Mouse (Mus musculus) small intestine, adult 2 months (tissue): ENCODE data around the gene Arhgap31. TPM values are rescaled to one million over a fixed set of nuclear protein-coding genes. Genes with fewer than 3 reads are reported as not detected.

Experiments used
- H3K27ac ChIP-seq: fragments of 200-500 bp; 2 replicates; pipeline ENCODE4 v1.5.1; 2012; ENCODE audit warnings: low read depth, low read length, control low read depth, inconsistent platforms; ENCODE audit not compliant: insufficient read depth
- H3K27me3 ChIP-seq: fragments of 200-500 bp; 2 replicates; pipeline ENCODE4 v1.6.1; 2012; ENCODE audit warnings: mild to moderate bottlenecking, moderate library complexity, low read length, inconsistent platforms; ENCODE audit not compliant: control insufficient read depth, insufficient read depth
- H3K36me3 ChIP-seq: fragments of 200-500 bp; 2 replicates; pipeline ENCODE4 v1.6.1; 2012; ENCODE audit warnings: mild to moderate bottlenecking, low read length, control low read depth, inconsistent platforms; ENCODE audit not compliant: control insufficient read depth, insufficient read depth
- H3K4me1 ChIP-seq: fragments of 200-500 bp; 2 replicates; pipeline ENCODE4 v1.6.1; 2012; ENCODE audit warnings: low read length, inconsistent platforms, mixed read lengths; ENCODE audit not compliant: control insufficient read depth, insufficient read depth, insufficient read length
- H3K4me3 ChIP-seq: fragments of 200-500 bp; 2 replicates; pipeline ENCODE4 v1.5.1; 2012; ENCODE audit warnings: low read depth, mild to moderate bottlenecking, control low read depth, inconsistent platforms, low read length, moderate library complexity
- CTCF ChIP-seq: fragments of 200-500 bp; IDR thresholded peaks from 2 replicates; pipeline ENCODE4 v1.5.1; 2012; ENCODE audit warnings: low read depth, mild to moderate bottlenecking, control low read depth, inconsistent platforms, low read length, moderate library complexity, mixed read lengths; ENCODE audit not compliant: insufficient replicate concordance, insufficient read length; ENCODE audit errors: extremely low read depth
- POLR2A ChIP-seq: fragments of 200-500 bp; IDR thresholded peaks from 2 replicates; pipeline ENCODE4 v1.6.1; 2012; ENCODE audit warnings: low read depth, mild to moderate bottlenecking, control low read depth, inconsistent platforms, low read length, moderate library complexity
- WGBS: fragments of 180-500 bp; shearing (Covaris S2); methylation state at CpG from one replicate; pipeline ENCODE4 v1.1.7; 2018; 5-methylcytosine and 5-hydroxymethylcytosine counted together
- polyA plus RNA-seq: library from polyadenylated mRNA; depleted of rRNA; stranded (reverse); fragments of >200 nt; gene quantifications from 2 replicates; pipeline ENCODE4 v1.2.3, GENCODE M21; 2012

Arhgap31 gene
- polyA plus RNA-seq, 1 experiment: 4.0 TPM

DNA sequence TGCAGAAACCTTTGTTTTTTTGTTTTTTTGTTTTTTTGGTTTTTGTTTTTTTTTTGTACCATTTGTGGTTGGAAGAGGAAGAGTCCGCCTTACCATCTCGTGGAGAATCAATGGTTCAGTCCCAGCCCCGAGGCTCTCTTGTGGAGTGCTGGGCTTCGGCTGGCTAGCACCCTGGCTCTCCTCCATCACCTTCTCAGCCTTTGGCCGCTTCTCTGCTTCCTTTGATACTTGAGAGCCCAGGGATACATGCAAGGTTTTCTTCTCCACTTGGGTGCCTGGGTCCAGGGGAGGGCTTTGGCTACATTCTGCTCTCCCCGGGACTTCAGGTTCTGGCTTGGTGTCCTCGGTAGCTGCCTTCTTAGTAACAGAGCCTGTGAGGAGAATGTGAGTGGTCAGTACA is 106.6 kb downstream of the Arhgap31 start:
- 87% methylated on average over 7 of the region's 7 CpGs for WGBS
- H3K36me3 ChIP-seq: peaks cover 8% of the 10 kb centered on the region
- H3K27ac ChIP-seq: no peak overlapping the region
- H3K4me1 ChIP-seq: no peaks in the 10 kb centered on the region
- H3K27me3 ChIP-seq: no peaks in the 10 kb centered on the region
- no peak overlapping the region for H3K4me3 ChIP-seq
- TF ChIP-seq CTCF: no peak

DNA sequence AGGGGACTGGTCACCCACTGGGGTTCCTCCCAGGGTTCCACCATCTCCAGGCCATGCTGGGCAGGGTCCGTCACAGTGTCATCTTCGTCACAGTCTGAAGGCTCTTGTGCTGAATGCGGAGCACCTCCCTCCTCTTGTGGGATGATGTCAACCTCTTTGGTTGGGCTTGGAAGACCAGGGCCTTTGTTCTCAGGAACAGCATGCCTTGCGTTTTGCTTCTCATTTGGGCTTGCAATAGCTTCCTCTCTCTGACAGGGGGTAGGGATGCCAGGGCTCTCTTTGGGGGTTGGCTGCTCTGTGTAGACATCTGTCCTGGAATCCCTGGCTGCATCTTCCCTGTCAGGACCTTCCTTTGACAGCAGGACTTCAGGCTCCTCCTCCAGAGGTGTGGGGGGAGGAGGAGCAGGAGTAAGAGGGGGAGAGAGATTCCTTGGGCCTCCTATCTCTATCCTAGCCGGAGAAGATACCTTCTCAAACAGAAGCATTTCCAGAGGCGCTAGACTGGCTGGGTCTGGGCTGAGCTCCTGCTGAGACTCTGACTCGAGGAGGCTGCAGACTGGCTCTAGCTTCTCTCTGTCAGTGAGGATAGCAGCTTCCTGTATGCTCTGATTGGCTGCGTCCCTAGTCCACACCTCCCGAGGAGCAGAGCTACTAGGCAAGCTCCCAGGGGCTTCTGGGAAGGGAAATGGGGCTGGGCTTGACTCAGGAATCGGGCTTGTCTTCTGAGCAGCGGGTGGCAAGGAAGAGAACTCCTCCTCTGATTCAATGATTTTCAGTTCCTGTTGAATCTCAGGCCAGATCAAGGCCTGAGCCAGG is 109.9 kb downstream of the Arhgap31 start:
- H3K4me3 ChIP-seq: no peak overlapping the region
- H3K36me3 ChIP-seq: peaks cover 2% of the 10 kb centered on the region; the same call in 1 of the 2 replicates
- TF ChIP-seq CTCF (no peak), POLR2A (no peak)
- 58% methylated on average over 11 of the region's 11 CpGs for WGBS
- H3K27ac ChIP-seq: no peak overlapping the region
- H3K27me3 ChIP-seq: no peaks in the 10 kb centered on the region
- H3K4me1 ChIP-seq: no peaks in the 10 kb centered on the region

DNA sequence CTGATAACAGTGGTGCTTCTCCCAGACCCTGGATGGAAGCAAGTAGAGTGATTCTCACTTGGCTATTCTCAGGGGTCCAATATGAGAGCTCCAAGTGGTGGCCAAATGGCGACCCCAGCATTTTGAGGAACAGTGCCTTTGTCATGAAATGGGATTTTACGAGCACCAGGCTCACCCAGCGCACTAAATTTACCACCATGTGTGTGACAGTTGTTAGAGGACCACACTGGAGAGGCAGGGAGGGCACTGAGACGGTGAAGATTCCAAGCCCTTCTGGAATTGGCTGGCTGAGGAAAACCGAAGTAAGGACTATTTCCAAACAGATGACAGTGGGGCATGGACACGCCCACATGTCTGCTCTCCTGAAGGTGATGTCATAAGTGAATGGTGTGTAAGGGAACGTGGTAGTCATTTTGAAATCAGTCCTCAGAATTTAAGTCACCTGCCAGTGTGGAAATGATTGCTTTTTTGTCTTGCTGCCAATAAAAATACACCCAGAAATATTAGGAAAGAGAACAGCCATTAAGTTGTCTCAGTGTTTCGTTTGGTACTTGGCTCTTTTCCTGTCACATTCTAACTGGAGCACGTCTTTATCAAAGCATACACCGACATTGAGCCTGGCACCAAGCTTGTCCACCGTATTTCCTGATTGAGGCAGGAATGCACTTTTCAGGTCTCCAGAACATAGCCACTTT is 113.9 kb downstream of the Arhgap31 start:
- TF ChIP-seq POLR2A (no peak), CTCF (no peak)
- no peaks in the 10 kb centered on the region for H3K4me1 ChIP-seq
- H3K27me3 ChIP-seq: no peaks in the 10 kb centered on the region
- no peak overlapping the region for H3K4me3 ChIP-seq
- no peak overlapping the region for H3K27ac ChIP-seq
- WGBS: 59% methylated on average over 11 of the region's 11 CpGs
- H3K36me3 ChIP-seq: peaks cover 6% of the 10 kb centered on the region; the same call in 1 of the 2 replicates

DNA sequence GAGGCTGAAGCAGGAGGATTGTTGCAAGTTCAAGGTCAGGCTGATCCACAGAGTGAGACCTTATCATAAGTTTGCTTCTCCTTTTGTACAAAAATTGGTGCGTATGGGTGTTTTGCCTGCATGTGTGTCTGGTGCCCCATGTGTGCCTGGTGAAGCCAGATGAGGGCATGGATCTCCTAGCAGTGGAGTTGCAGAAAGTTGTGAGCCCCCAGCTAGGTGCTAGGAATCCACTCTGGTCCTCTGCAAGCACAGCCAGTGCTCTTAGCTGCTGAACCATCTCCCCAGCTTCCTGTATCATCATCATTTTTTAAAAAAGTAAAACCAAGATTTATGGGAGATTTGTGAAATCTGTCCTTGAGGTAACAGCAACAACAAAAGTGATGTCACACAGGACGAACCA is 116.4 kb downstream of the Arhgap31 start:
- Histone ChIP-seq H3K4me3 (no peak overlapping the region), H3K27ac (no peak overlapping the region), H3K27me3 (no peaks in the 10 kb centered on the region), H3K4me1 (peaks cover 2% of the 10 kb centered on the region; the same call in 1 of the 2 replicates), H3K36me3 (peaks cover 13% of the 10 kb centered on the region)
- TF ChIP-seq POLR2A: no peak
- TF ChIP-seq CTCF: no peak
- WGBS: 86% methylated on average over 2 of the region's 2 CpGs

DNA sequence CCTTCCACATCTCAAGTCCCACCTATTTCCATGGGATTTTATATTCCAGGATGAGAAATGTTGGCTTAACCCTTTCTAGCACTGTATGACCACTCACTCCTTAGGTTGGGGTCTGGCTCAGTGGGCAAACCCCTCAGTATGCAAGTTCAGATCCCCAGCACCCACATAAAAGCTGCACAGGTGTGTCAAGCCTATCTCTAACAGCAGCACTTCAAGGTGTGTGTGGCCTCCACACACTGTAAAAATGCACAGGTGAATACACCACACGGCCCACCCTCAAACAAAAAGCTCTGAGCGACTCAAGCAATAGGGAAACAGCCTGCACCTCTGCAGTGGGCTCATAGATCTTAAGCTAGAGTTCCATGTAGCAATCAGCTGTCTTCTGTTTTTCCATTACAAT is 117.0 kb downstream of the Arhgap31 start:
- Histone ChIP-seq H3K4me1 (peaks cover 2% of the 10 kb centered on the region; the same call in 1 of the 2 replicates), H3K36me3 (peaks cover 18% of the 10 kb centered on the region), H3K27me3 (no peaks in the 10 kb centered on the region), H3K4me3 (no peak overlapping the region), H3K27ac (no peak overlapping the region)
- TF ChIP-seq CTCF (no peak), POLR2A (no peak)
- 72% methylated on average over 2 of the region's 2 CpGs for WGBS

DNA sequence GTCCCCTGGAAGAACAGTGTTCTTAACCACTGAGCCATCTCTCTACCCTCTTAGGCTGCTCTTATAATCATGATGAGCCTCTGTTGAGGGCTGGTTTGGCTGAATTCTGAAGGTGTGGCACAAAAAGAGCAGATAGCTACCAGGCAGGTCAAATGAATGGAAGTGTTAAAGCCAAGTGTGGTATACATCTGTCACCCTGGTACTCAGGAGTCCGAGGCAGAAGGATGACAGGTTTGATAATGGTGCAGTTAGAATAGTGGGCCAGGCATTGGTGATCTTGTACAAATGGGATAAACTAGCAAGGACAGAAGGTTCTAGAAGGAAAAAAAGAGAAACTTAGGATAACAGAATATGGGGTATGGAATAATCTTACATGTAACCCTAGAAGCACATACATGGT is 118.6 kb downstream of the Arhgap31 start:
- peaks cover 2% of the 10 kb centered on the region; the same call in 1 of the 2 replicates for H3K4me1 ChIP-seq
- no peak overlapping the region for H3K27ac ChIP-seq
- TF ChIP-seq CTCF (no peak), POLR2A (no peak)
- WGBS: 89% methylated on average over 1 of the region's 1 CpGs
- no peaks in the 10 kb centered on the region for H3K27me3 ChIP-seq
- no peak overlapping the region for H3K4me3 ChIP-seq
- peaks cover 29% of the 10 kb centered on the region for H3K36me3 ChIP-seq

DNA sequence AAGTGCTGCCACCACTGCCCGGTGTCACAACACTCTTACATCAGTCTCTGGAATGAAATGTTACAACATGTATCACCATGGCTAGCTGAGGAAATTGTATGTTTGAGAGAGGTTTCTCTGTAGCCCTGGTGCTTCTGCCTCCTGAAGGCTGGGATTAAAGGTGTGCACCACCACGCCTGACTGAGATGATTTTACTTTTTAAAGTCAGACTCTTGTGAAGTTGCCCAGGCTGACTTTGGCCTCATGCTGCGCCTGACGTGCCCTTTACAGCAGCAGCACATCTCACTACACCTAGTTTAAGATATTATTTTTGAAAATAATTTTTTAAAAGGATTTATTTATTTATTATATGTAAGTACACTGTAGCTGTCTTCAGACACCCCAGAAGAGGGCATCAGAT is 120.1 kb downstream of the Arhgap31 start:
- H3K36me3 ChIP-seq: peaks cover 34% of the 10 kb centered on the region
- 90% methylated on average over 4 of the region's 4 CpGs for WGBS
- H3K4me3 ChIP-seq: no peak overlapping the region
- H3K4me1 ChIP-seq: peaks cover 2% of the 10 kb centered on the region; the same call in 1 of the 2 replicates
- no peak for TF ChIP-seq CTCF
- no peak for TF ChIP-seq POLR2A
- no peak overlapping the region for H3K27ac ChIP-seq
- H3K27me3 ChIP-seq: no peaks in the 10 kb centered on the region
